Mouse (Mus musculus) cortical plate, adult 2 months (tissue): ENCODE data around the gene Pip4k2c.

Source experiments
- CTCF ChIP-seq: fragments of 200-500 bp; IDR thresholded peaks from 2 replicates; pipeline ENCODE4 v1.5.1; 2011; ENCODE audit warnings: mild to moderate bottlenecking, control low read depth, low read length; ENCODE audit not compliant: insufficient read depth; ENCODE audit errors: extremely low read depth
- POLR2A ChIP-seq: fragments of 200-500 bp; IDR thresholded peaks from 2 replicates; pipeline ENCODE4 v1.6.1; 2011; ENCODE audit warnings: mild to moderate bottlenecking, low read length, control low read depth; ENCODE audit not compliant: insufficient read depth; ENCODE audit errors: extremely low read depth

DNA sequence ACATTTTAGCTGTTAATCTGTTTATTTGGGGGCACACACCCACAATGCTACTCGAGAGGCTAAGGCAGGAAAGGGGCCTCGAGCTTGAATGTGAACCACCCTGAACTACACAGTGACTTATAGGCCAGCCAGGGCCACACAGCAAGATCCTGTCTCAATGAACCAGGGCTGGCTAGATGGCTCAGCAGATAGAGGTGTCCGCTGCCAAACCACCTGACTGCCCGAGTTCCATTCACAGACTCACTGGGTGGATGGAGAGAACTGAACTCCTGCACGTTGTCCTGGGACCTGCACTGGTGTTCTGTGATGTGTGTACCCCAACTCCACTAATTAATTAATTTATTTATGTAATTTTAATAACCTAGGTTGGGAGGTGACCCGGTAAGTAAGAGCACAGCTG lies 46.4 kb upstream of the Pip4k2c start:
- no peak for TF ChIP-seq CTCF
- no peak for TF ChIP-seq POLR2A
